Mouse (Mus musculus) kidney, adult 11 months (tissue): Measurements from ENCODE around the gene D1Ertd622e.

Experiments
- DNase-seq: peaks from one replicate; pipeline ENCODE4 v3.0.0; 2022

The D1Ertd622e gene

GRCm38 (mm10) chr1:97661406-97662241 lies at the start of gene D1Ertd622e:
Gene D1Ertd622e, minus strand, starts transcription at chr1:97662074.
- peak; percentile 86 for DNase-seq

DNA sequence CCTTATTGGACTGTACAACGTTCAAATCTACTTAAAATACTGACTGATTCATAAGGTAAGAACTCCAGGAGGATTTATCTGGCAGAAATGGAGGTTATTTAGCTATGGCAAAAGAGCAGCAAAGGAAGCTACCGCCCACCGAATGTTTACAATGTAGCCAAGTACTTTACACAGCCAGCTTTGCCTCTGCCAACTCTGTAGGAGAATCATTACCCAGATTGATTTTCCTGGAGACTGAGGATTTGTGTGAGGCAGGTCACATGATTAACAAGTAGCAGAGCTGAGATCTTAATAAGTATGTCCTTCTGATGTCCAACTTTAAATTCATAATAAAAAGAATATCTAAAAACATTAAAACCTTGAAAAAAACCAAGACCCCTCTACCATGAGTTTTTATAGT lies 48.6 kb upstream of the D1Ertd622e start:
- DNase-seq: no peak

- no peak for DNase-seq
Measured at GRCm38 (mm10) chr1:97705389-97705788, 43.5 kb upstream of the D1Ertd622e start.

GRCm38 (mm10) chr1:97704646-97705045 lies 42.8 kb upstream of the D1Ertd622e start:
- no peak for DNase-seq

- peak; percentile 19 for DNase-seq
Measured at GRCm38 (mm10) chr1:97698956-97699570, 37.2 kb upstream of the D1Ertd622e start.

DNA sequence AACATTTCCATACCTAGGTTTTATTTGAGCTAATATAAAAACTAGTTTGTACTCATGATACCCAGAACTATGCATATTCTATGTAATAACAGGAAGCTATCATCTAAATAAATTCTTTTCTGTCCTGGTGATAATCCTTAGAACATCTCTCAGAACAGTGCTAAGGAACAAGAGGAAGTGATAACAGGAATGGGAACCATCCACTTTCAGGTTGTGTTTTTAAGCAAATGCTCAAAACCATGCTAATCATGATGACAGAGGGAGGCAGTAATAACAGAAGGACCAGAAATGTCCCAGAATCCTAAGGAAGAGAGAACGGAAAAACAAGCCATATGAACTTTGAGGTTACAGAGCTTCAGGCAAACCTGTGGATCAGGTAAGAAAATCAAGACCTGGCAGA lies 35.4 kb upstream of the D1Ertd622e start:
- no peak for DNase-seq

- DNase-seq: no peak
Measured at GRCm38 (mm10) chr1:97693825-97694224, 32.0 kb upstream of the D1Ertd622e start.

GRCm38 (mm10) chr1:97688756-97689155 lies 26.9 kb upstream of the D1Ertd622e start:
- DNase-seq: peak; percentile 13

GRCm38 (mm10) chr1:97676526-97677177 lies 14.8 kb upstream of the D1Ertd622e start:
- no peak for DNase-seq

- no peak for DNase-seq
Measured at GRCm38 (mm10) chr1:97676115-97676514, 14.2 kb upstream of the D1Ertd622e start.

DNA sequence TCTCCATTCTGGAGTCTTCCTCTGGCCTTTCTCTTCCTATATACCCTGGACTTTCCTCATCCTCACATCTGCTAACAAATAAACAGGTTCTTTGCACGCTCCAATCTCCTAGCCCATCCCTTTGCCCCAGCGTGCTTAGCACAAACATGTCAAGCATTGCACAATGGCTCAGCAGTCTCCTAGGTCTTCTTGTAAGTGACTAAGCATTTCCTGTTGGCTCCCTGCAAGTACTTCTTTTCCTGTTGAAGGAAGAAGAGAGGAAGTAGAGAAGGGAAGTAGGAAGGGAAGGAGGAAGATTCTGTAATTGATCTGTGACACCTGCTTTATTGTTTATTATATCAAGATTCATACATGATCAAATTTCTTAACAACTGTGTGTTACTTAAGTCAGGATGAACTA lies 11.0 kb upstream of the D1Ertd622e start:
- no peak for DNase-seq

DNA sequence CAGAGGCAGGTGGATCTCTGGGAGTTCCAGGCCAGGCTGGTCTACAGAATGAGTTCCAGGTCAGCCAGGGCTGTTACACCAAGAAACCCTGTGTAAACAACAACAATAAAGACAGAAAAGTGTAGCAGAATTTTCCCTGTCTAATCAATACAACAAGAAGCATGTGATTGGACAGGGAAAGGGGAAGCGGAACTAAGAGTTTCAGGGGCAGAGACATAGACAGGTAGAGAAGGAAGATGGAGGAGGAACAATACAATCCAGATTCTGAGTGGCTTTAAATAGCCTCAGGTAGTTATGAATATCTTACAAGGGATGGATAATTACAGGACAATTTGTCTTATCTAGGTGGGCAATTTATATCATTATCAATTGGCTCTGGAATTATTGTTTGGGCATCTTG lies 5.4 kb upstream of the D1Ertd622e start:
- no peak for DNase-seq

GRCm38 (mm10) chr1:97662324-97662723 lies 450 bp upstream of the D1Ertd622e start:
- DNase-seq: no peak

GRCm38 (mm10) chr1:97660687-97661405 lies 1.0 kb downstream of the D1Ertd622e start:
- peak; percentile 67 for DNase-seq

GRCm38 (mm10) chr1:97659405-97659804 lies 2.5 kb downstream of the D1Ertd622e start:
- no peak for DNase-seq

- DNase-seq: no peak
Measured at GRCm38 (mm10) chr1:97657786-97658185, 4.1 kb downstream of the D1Ertd622e start.

- peak; percentile 54 for DNase-seq
Measured at GRCm38 (mm10) chr1:97657201-97657600, 4.7 kb downstream of the D1Ertd622e start.

DNA sequence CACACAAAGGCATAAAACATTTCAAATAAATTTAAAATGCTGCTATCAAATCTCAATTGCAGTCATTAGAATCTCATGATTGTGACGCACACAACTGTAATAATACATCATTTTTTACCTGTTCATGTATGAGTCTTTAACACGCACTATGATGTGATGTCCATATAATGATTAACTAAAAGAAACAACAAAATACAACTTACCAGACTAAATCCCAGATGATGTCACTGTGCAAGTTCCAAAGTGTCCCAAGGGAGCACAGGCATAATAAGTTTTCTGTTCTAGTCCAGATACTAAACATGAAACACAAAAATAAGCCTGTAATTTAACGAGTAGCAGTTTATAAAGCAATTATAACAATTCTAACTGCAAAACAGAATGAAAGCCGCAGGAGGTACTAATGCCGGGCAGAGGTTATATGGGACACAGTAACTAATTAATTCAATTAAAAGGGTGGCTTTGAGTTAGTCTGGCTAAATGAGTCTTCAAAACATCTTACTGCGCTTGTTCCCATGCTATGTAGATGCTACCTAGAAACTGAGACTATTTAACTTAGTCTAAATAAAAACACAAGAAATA lies 7.4 kb downstream of the D1Ertd622e start:
- no peak for DNase-seq

GRCm38 (mm10) chr1:97650553-97651123 lies 11.2 kb downstream of the D1Ertd622e start:
- DNase-seq: no peak

DNA sequence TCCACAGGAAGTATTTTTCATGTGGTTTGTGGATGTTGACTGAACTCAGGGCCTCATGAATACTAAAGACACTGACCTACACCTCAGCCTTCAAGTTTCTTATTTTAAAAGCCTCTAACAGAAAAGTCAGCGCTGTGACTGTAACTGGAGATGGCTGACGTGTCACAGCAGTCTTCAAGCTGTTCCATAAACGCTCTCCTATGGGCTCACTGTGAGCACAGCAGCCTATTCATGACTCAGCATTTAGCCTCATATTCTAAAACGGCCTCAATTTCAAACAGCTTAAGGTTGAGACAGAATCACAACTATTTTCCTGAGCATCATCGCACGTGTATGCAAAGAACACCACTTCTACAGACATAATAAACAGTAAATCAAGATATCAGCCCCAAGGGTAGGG lies 11.8 kb downstream of the D1Ertd622e start:
- DNase-seq: no peak

DNA sequence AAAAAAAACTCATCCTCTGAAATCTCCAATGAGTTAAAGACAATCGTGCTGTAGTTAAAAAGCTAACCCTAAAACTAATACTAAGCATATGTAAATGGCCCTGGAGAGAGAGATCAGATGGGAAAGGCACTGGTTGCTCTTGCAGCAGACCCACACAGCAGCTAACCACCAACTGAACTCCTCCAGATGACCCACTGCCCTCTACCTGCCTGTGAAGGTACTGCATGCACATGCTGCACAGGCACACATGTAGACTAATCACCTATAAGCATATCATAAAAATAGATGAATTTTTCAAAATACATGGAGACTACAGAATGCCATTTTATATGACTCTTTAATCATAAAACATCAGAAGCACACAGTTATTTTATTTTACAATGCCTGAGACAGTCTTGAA lies 14.8 kb downstream of the D1Ertd622e start:
- DNase-seq: no peak

DNA sequence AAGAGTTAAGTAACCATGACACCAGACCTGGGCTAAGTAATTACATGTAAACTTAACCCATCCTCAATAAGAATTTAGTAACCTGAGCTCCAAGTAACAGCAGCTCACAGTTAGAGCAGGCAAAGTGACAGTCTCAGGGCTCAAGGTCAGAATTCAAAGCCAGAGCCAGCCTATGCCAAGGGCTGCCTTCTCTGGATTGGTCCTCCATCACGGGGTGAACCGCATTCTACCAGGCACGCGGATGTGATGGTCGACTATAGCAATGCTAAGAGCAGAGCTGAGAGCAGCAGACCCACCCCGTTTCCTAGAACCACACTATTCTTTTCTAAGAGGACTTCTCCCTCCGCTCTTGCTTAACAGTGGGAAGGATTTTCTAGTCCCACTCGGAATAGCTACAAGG lies 27.8 kb downstream of the D1Ertd622e start:
- no peak for DNase-seq
